Mouse (Mus musculus) c-Kit-positive CD71-positive TER-119-positive erythroid progenitor cells, embryonic 14.5 days (primary cell): Measurements from ENCODE around the gene Ccdc153.

ENCODE experiments used
- DNase-seq: peaks from one replicate; pipeline ENCODE4 v3.0.0-alpha.2; 2013; ENCODE audit warnings: low spot score

Gene Ccdc153

DNA sequence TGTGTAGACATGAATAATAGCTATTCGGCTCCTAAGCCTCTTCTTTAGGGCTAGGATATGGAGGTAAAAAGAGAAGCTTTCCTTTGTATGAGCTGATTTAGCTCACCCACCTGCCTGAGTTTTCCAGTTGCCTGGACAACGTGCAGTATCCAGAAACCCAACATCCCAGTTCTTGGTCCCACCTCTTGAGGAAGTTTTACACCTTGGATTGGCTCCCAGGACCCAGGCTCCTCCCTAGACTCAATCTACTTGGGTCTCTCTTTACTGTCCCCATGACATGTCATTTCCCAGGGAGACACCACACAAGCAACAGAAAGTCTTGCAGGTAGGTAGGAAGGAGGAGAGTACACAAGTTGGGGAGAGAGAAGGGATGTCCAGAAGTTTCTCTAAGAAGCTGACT, at the start of gene Ccdc153:
Gene Ccdc153, plus strand, starts transcription at position 278 of the 400 bp plus-strand sequence.
- DNase-seq = no peak

DNA sequence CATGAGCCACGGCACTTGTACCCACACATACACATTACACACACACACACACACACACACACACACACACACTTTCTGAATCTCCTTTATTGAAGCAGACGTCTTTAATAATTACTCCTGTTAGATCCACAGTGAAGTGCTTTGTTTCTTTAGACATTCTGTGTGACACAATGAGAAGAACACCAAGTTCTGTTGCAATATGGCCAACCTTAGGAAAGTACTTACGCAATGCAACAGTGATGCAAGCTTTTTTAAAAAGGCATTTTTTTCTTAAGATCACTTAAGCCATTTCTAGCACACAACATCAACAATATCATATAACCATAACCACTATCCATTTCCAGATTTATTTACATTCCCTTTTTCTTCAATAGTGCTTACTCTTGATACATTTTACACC, 49.3 kb upstream of the Ccdc153 start:
- no peak for DNase-seq

GRCm38 (mm10) chr9:44192312-44192711, 48.2 kb upstream of the Ccdc153 start:
- DNase-seq = no peak

- no peak for DNase-seq
These were observed 47.7 kb upstream of the Ccdc153 start for GRCm38 (mm10) chr9:44192794-44193193.

- DNase-seq = no peak
These were observed 46.5 kb upstream of the Ccdc153 start for GRCm38 (mm10) chr9:44194000-44194399.

- DNase-seq = no peak
These were observed 44.1 kb upstream of the Ccdc153 start for GRCm38 (mm10) chr9:44196354-44196753.

DNA sequence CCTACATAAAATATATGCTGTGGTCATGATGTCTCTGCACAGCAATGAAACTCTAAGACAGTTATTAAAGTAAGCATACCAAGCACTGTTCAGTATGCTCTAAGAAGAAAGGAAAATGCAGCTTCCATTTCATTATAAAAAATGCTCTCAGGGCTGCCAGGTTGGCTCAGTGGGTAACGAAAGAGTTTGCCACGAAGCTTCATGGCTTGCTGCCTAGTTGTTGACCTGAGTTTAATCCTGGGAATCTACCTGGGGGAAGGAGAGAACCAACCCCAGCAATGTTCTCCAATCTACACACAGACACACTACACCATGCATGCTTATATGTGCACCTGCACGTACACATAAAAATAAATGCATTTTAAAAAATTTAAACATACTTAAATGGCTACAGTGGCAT, 41.3 kb upstream of the Ccdc153 start:
- DNase-seq = no peak

DNA sequence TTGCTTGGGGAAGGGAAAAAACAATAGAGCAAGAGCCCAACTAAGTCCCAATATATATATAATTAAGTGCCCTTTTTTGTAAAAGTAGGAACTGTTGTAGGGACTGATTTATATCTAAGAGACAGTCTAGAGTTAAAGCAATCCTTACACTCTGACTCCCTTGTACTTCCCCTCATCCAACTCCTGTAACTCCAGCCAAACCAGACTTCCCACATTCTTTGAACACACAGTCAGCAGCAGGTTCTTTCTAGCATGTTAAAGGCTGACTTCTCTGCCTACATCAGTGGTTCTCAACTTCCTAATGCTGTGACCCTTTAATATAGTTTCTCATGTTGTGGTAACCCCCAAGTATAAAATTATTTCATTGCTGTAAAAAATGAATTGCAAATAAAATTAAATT, 40.9 kb upstream of the Ccdc153 start:
- DNase-seq = no peak

GRCm38 (mm10) chr9:44200458-44200857, 40.0 kb upstream of the Ccdc153 start:
- DNase-seq = no peak

GRCm38 (mm10) chr9:44207840-44208239, 32.6 kb upstream of the Ccdc153 start:
- no peak for DNase-seq

- no peak for DNase-seq
These were observed 31.1 kb upstream of the Ccdc153 start for GRCm38 (mm10) chr9:44209416-44209815.

GRCm38 (mm10) chr9:44212406-44212805, 28.1 kb upstream of the Ccdc153 start:
- DNase-seq = no peak

GRCm38 (mm10) chr9:44213538-44213937, 26.9 kb upstream of the Ccdc153 start:
- no peak for DNase-seq

GRCm38 (mm10) chr9:44225993-44226392, 14.5 kb upstream of the Ccdc153 start:
- no peak for DNase-seq

DNA sequence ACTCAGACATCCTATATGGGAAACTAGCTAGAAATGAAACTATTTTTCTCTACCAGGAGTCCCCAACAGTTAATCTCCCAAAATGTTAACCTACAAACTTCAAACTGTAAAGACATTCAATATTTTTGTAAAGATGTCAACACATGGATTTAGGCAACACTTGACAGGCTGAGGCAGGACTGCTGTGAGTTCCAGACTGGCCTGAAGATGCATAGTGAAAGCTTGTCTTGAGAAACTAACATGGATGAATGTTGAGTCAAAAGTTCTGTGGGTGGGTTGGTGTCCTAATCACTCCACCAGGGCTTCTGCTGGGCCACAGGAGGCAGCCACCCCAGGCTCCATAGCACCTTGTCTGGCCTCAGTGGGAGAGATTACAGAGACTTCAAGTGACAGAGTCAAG, 8.9 kb upstream of the Ccdc153 start:
- no peak for DNase-seq

DNA sequence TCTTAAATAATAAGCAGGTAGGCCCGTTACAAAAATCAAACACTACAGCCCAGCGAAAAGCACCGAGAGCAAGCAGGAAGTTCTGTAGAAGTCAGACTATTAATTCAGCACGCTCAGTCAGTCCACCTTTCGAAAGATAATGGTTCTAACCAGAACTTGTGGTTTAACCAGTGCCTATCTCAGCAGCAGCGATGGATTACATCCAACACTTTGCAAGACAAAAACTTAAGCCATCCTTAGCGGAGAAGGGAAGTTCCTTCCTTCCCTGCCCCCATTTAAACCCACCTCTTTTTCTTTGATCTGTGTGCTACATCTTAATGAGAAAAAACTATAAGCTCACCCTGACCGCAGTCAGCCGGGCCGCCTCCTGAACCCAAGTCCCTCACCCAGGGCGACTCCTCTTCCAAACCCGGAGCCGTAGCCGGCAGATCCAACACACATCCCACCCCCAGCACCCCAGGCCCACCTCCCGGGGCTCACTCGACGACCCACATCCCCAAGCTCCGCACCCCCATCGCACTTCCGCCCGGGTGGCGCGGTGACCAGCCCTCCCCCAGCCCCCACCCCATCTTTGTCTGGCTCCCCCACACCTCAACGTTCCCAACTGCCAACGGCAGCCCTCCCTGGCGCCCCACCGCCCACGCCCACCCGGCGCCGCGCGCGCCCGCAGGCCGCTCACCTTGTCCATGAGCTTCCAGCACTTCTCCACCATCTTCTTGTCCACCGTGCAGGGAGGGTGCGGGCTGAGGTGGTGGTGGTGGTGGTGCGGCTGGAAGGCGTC, 7.3 kb upstream of the Ccdc153 start:
- DNase-seq = peak; percentile 45

GRCm38 (mm10) chr9:44233802-44234478, 6.5 kb upstream of the Ccdc153 start, which contains the start of gene Cbl:
Gene Cbl, minus strand, starts transcription at chr9:44234049.
- DNase-seq = peak; percentile 98

DNA sequence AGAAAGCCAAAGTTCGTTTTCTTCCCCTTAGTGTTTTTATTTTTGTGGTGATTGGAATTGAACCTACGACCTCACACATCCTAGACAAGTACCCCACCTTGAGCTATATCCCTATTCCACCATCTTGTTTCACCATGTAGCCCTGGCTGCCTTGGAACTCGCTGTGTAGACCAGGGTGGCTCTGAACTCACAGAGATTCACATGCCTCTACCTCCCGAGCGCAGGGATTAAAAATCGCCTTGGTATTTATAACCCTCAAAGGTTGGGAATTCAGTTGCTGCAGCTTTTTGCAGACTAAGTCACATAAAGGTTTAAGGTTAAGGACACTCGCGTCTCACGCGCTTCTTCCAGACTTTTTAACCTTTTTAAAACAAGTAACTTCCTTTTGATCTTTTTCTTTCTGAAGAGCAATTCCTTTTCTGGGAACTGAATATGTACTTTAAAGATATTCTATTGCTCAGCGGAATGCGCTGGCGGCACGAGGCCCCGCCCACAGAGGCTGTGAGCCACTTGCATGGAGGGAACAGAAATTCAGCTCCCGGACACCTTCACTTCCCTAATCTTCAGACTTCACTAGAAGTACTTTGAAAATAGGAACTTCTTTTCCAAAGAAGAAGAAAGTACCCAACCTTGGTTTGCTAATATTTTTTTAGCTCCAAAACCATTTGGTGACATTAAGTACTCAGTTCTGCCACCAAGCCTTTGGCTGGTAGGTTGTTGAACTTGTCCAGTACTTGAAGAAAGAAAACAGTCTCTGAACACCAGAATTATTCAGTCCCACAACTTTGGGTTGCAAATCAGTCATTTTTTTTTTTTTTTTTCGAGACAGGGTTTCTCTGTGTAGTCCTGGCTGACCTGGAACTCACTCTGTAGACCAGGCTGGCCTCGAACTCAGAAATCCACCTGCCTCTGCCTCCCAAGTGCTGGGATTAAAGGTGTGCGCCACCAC, 5.7 kb upstream of the Ccdc153 start:
- DNase-seq = peak; percentile 76

DNA sequence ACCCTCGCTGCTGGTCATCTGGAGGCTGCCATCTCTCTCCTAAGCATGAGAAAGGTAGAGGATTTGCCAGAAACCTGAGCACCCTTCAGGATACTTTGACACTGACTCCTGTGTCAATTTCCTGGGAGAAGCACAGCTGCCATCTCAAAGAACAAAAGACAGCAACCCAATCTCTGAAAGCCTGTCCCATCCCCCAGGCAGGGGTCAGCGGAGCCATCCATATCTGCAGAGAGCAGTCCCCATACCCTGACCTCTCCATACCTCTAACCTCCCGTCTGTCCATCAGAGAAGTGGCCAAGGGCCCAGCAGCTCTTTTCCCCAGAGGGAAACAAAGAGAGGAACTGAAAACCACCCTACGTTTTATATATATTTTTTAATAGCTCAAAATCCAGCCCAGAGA, 3.9 kb upstream of the Ccdc153 start:
- DNase-seq = no peak

- no peak for DNase-seq
These were observed 3.3 kb upstream of the Ccdc153 start for GRCm38 (mm10) chr9:44237128-44237527.

DNA sequence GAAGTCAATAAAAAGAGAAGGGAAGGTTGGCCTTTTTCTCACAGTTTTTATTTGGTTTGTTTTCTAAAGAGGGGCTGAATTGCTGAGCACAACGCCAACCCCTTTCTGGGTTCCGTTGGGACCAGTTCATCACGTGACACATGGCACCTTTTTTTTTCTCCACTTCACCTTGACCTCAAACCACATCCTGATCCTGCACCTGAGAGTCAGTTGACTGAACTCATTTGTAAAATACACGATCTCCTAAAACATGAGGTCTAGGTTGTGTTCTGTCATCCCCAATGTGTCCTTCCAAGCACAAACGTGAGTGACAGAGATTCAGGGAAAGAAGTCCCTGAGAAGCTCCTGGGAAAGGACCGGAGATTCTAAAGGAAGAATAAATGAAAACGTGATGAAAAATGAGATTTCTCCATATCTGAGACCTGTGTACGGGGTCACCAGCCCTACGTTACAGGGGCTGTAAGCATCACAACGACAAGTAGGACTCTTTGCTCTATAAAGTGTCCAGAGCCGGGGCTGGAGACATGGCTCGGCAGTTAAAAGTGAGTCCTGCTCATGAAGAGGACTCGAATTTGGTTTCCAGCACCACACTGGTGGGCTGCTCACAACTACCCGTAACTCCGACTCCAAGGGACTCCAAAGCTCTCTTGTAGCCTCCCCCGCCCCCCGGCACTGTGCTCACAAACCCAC, 1.8 kb upstream of the Ccdc153 start:
- DNase-seq = no peak

DNA sequence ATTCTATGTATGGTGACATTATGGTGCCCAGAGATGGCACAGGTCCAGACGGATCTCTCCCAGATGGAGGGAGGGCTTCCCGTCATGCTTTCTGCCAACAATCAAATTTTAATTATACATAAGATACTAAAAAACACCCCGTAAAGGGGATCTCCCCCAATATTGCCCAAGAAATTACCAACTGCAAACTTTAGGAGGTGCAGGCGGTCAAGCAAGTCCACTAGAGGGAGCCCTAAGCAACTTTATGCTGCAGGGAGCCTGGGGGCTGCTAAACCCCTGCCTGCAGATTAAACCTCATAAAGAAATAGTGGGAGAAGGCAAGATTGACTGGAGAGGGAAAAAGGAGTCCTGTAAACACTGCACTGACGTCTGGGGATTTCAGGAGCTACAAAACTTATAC, 1.0 kb upstream of the Ccdc153 start:
- peak; percentile 44 for DNase-seq
